In genomic region chr9:59036159-59036731, GRCm38 (mm10) we compare ENCODE assay signal across 8 mouse cellular contexts. TPM values are rescaled to one million over a fixed set of nuclear protein-coding genes. Genes with fewer than 3 reads are reported as not detected.
DNase-seq lines count a peak whose midpoint lies in the region; ATAC-seq and TF ChIP-seq lines count a peak whose summit lies in the region.

Gene Neo1, minus strand, starts transcription at chr9:59036441.

- H3K9ac ChIP-seq in forebrain, embryonic 13.5 days: peak within 1 kb of the TSS; percentile 96
- peak within 1 kb of the TSS; percentile 98 for H3K9ac ChIP-seq in heart, embryonic 16.5 days (ENCODE audit: low read length)
- H3K9ac ChIP-seq in liver, embryonic 14.5 days (replicated peaks): no peak within 1 kb of the TSS; the same call in 1 of the 2 replicates

- no peaks in the 10 kb centered on the region for H3K36me3 ChIP-seq in forebrain, embryonic 13.5 days (ENCODE audit: poor library complexity, severe bottlenecking)
- no peaks in the 10 kb centered on the region for H3K36me3 ChIP-seq in heart, embryonic 16.5 days (ENCODE audit: control insufficient read depth, insufficient read depth)
- H3K36me3 ChIP-seq in liver, embryonic 14.5 days (replicated peaks; ENCODE audit: control insufficient read depth, insufficient read depth, low read depth): no peaks in the 10 kb centered on the region

- peak within 1 kb of the TSS; percentile 70 for H3K4me3 ChIP-seq in brown adipose tissue, adult 24 weeks (ENCODE audit: insufficient read depth, low read depth, low read length)
- H3K4me3 ChIP-seq in forebrain, embryonic 13.5 days: peak within 1 kb of the TSS; percentile 98
- peak within 1 kb of the TSS; percentile 100 for H3K4me3 ChIP-seq in heart, embryonic 16.5 days (ENCODE audit: low read length)
- peak within 1 kb of the TSS; percentile 31 to 54 for H3K4me3 ChIP-seq in liver, embryonic 14.5 days (ENCODE audit: insufficient read depth in 1 of 2, low read depth in 2 of 2, low read length in 2 of 2)

- H3K4me2 ChIP-seq in forebrain, embryonic 13.5 days: peak within 1 kb of the TSS; percentile 82
- H3K4me2 ChIP-seq in heart, embryonic 16.5 days (ENCODE audit: low read depth, low read length): peak within 1 kb of the TSS; percentile 84
- H3K4me2 ChIP-seq in liver, embryonic 14.5 days (ENCODE audit: low read depth): peak within 1 kb of the TSS; percentile 54

- ATAC-seq in forebrain, embryonic 13.5 days: peak; percentile 95
- peak; percentile 90 for ATAC-seq in heart, embryonic 16.5 days (replicated peaks; ENCODE audit: extremely low read depth, insufficient read depth, low FRiP score)
- ATAC-seq in liver, embryonic 14.5 days (ENCODE audit: insufficient read depth): peak; percentile 78

- no peak for TF ChIP-seq EP300 in liver, embryonic 14.5 days (IDR thresholded peaks at IDR 0.05; ENCODE audit: low read depth)

- peak within 1 kb of the TSS; percentile 48 for H3K27ac ChIP-seq in brown adipose tissue, adult 24 weeks (replicated peaks; ENCODE audit: low read depth, low read length)
- H3K27ac ChIP-seq in forebrain, embryonic 13.5 days: peak within 1 kb of the TSS; percentile 100
- peak within 1 kb of the TSS; percentile 100 for H3K27ac ChIP-seq in heart, embryonic 16.5 days (ENCODE audit: low read length)
- H3K27ac ChIP-seq in liver, embryonic 14.5 days: no peak within 1 kb of the TSS

- peak; percentile 1 to 2 for DNase-seq in B cell, adult 2 months
- peak; percentile 91 to 95 for DNase-seq in kidney, postnatal 4 days
- peak in 1 of 3 experiments; percentile 9 for DNase-seq in liver, embryonic 14.5 days (ENCODE audit: low read depth in 3 of 3, low spot score in 3 of 3)
- peak; percentile 80 for DNase-seq in ovary, postnatal 10 days (ENCODE audit: low spot score)
- DNase-seq in thymus, postnatal 25 days: peak; percentile 23

- under 1% methylated on average over 37 of the region's 86 CpGs for WGBS in forebrain, embryonic 13.5 days
- WGBS in heart, embryonic 16.5 days: under 1% methylated on average over 49 of the region's 86 CpGs
- 1% methylated on average over 64 of the region's 86 CpGs for WGBS in liver, embryonic 14.5 days (ENCODE audit: insufficient replicate concordance)

- H3K9me3 ChIP-seq in forebrain, embryonic 13.5 days (replicated peaks): no peaks in the 10 kb centered on the region
- 0 out of 2 replicates have a peak, but pooled peaks cover 2% of the 10 kb centered on the region for H3K9me3 ChIP-seq in heart, embryonic 16.5 days (replicated peaks; ENCODE audit: control insufficient read depth, low read length)
- no peaks in the 10 kb centered on the region for H3K9me3 ChIP-seq in liver, embryonic 14.5 days (ENCODE audit: control insufficient read depth, low read length)

- no peak for TF ChIP-seq CTCF in liver, embryonic 14.5 days (IDR thresholded peaks at IDR 0.05; ENCODE audit: low read depth)

- H3K4me1 ChIP-seq in brown adipose tissue, adult 24 weeks (ENCODE audit: control insufficient read depth, insufficient read depth, insufficient read length, low read length): peaks cover 2% of the 10 kb centered on the region; the same call in 1 of the 2 replicates
- H3K4me1 ChIP-seq in forebrain, embryonic 13.5 days: peaks cover 30% of the 10 kb centered on the region
- peaks cover 17% of the 10 kb centered on the region; the same call in 1 of the 2 replicates for H3K4me1 ChIP-seq in heart, embryonic 16.5 days (ENCODE audit: control insufficient read depth, insufficient read depth, low read length)
- H3K4me1 ChIP-seq in liver, embryonic 14.5 days (replicated peaks; ENCODE audit: control insufficient read depth in 2 of 2, insufficient read depth in 2 of 2, low read length in 1 of 2): no peaks in the 10 kb centered on the region

- H3K27me3 ChIP-seq in forebrain, embryonic 13.5 days: no peaks in the 10 kb centered on the region
- H3K27me3 ChIP-seq in heart, embryonic 16.5 days (ENCODE audit: control insufficient read depth, insufficient read depth, low read length): no peaks in the 10 kb centered on the region
- peaks cover 34% of the 10 kb centered on the region for H3K27me3 ChIP-seq in liver, embryonic 14.5 days (ENCODE audit: control insufficient read depth, insufficient read depth, low read length)

RNA-seq across cellular contexts. Expression of gene Neo1, which starts in this region (rescaled TPM):
- 6.8 and 7.3 TPM in 2 replicates for polyA plus RNA-seq in brown adipose tissue, adult 24 weeks (2012; ENCODE audit: insufficient read depth, insufficient read length, missing spikeins)
- polyA plus RNA-seq in forebrain, embryonic 13.5 days (2015; fragmentation: Nextera tagmentation; extraction: Ambion mirVana): 33.7 and 35.6 TPM in 2 replicates
- polyA plus RNA-seq in heart, embryonic 16.5 days (2015; fragmentation: Nextera tagmentation; extraction: Ambion mirVana): 21.8 and 24.5 TPM in 2 replicates
- polyA plus RNA-seq in liver, embryonic 14.5 days (2012; rRNA removed): 1.5 TPM in 2 replicates
- 1.4 and 1.5 TPM in 2 replicates for polyA plus RNA-seq in liver, embryonic 14.5 days (2014; fragmentation: Nextera tagmentation; extraction: Ambion mirVana)

Comparison
In these comparisons a context has a peak if more than half of its experiments do, and no peak if none do; other contexts are left out.
1. H3K4me3 ChIP-seq: peak in every context shown above with its lines; median percentile 100 in heart, embryonic 16.5 days; 98 in forebrain, embryonic 13.5 days; 70 in brown adipose tissue, adult 24 weeks; 42 in liver, embryonic 14.5 days.